Mouse (Mus musculus) layer of hippocampus, adult 2 months (tissue): ENCODE measurements around the gene Tspan5. TPM values are rescaled to one million over a fixed set of nuclear protein-coding genes. Genes with fewer than 3 reads are reported as not detected.

Source experiments
- DNase-seq, 2 experiments: peaks; one replicate each; pipeline ENCODE4 v3.0.0; 2022; ENCODE audit warnings: low spot score in 2 of 2
- H3K27ac ChIP-seq: fragments of 200-600 bp; 2 replicates; pipeline ENCODE4 v1.8.1; 2022
- H3K4me3 ChIP-seq: fragments of 200-600 bp; 2 replicates; pipeline ENCODE4 v1.8.1; 2022; ENCODE audit warnings: mild to moderate bottlenecking
- CTCF ChIP-seq: fragments of 200-600 bp; conservative IDR thresholded peaks from 2 replicates; pipeline ENCODE4 v1.8.1; 2022; ENCODE audit warnings: antibody characterized with exemption, mild to moderate bottlenecking, moderate library complexity
- total RNA-seq, 2 experiments: library from RNA; stranded (reverse); gene quantifications; 2 replicates each; pipeline ENCODE4 v1.2.3; 2021

Gene Tspan5
- total RNA-seq, 2 experiments from 2014 or later, result 199 to 202 TPM

GRCm38 (mm10) chr3:138747035-138747434 lies 5.0 kb downstream of the Tspan5 start:
- DNase-seq, result no peak
- H3K27ac ChIP-seq, result peak overlapping the region; percentile 97
- peak overlapping the region; percentile 28 for H3K4me3 ChIP-seq
- TF ChIP-seq CTCF, result no peak

GRCm38 (mm10) chr3:138747985-138748384 lies 6.0 kb downstream of the Tspan5 start:
- no peak for DNase-seq
- TF ChIP-seq CTCF, result no peak
- Histone ChIP-seq H3K27ac (peak overlapping the region; percentile 97), H3K4me3 (peak overlapping the region; percentile 14; the same call in 1 of the 2 replicates)

DNA sequence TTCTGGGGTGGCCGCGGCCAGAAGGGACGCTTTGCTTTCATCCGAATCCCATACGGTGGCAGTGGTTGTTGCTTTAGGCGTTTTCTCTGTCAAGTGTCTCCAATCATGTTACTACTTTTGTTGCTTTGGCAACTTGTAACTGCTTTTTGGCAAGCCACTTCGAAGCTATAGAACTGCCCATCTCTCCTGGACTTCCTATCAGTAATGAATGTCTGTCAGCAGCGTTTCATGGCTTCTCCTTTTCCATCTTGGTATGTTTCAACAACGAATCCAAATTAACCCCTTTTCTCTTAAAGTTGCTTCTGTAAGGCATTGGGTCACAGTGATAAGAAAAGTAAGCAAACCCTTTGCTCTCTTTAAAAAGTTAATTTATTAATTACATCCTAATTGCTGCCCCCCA lies 7.7 kb downstream of the Tspan5 start:
- no peak for DNase-seq
- Histone ChIP-seq H3K27ac (peak overlapping the region; percentile 97), H3K4me3 (no peak overlapping the region; the same call in 1 of the 2 replicates)
- no peak for TF ChIP-seq CTCF

GRCm38 (mm10) chr3:138751328-138751727 lies 9.3 kb downstream of the Tspan5 start:
- Histone ChIP-seq H3K27ac (peak overlapping the region; percentile 28; the same call in 1 of the 2 replicates), H3K4me3 (no peak overlapping the region)
- no peak for DNase-seq
- TF ChIP-seq CTCF, result no peak

DNA sequence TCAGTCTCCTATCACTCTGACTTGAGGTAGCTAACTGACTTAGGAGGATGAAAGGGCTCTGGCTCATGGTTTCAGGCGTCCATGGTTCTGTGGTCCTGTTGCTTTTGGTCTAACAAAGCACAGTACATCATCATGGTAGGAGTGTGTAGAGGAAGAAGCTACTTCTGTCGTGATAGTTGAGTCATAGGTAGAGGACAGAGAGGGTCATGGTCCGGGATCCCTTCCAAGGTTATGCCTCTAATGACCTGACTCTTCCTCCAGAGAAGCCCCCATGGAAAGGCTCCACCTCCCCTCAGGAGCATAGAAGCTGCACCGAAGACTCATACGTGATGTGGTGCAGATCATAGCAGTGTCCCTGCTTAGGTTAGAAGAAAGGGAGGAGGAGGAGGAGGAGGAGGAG lies 10.1 kb downstream of the Tspan5 start:
- TF ChIP-seq CTCF, result no peak

GRCm38 (mm10) chr3:138752769-138753168 lies 10.8 kb downstream of the Tspan5 start:
- no peak for DNase-seq
- TF ChIP-seq CTCF, result no peak
- Histone ChIP-seq H3K27ac (peak overlapping the region; percentile 82), H3K4me3 (no peak overlapping the region)

More for the DNA sequence above, 10.1 kb downstream of the Tspan5 start:
- Histone ChIP-seq H3K4me3 (no peak overlapping the region), H3K27ac (0 out of 2 replicates have a peak overlapping the region, but pooled peaks have one; percentile 23)
- DNase-seq, result no peak

GRCm38 (mm10) chr3:138753182-138753885 lies 11.3 kb downstream of the Tspan5 start:
- DNase-seq, result peak; percentile 50 to 51
- peak overlapping the region; percentile 1; the same call in 1 of the 2 replicates for H3K4me3 ChIP-seq

GRCm38 (mm10) chr3:138754328-138754727 lies 12.3 kb downstream of the Tspan5 start:
- Histone ChIP-seq H3K27ac (peak overlapping the region; percentile 82; the same call in 1 of the 2 replicates), H3K4me3 (no peak overlapping the region)
- no peak for TF ChIP-seq CTCF
- DNase-seq, result no peak

More at GRCm38 (mm10) chr3:138753182-138753885, 11.3 kb downstream of the Tspan5 start:
- no peak for TF ChIP-seq CTCF
- peak overlapping the region; percentile 82 for H3K27ac ChIP-seq

GRCm38 (mm10) chr3:138757283-138757682 lies 15.3 kb downstream of the Tspan5 start:
- H3K27ac ChIP-seq, result no peak overlapping the region
- H3K4me3 ChIP-seq, result no peak overlapping the region
- no peak for DNase-seq
- TF ChIP-seq CTCF, result no peak

GRCm38 (mm10) chr3:138759968-138760684 lies 18.1 kb downstream of the Tspan5 start:
- TF ChIP-seq CTCF, result no peak
- DNase-seq, result no peak
- Histone ChIP-seq H3K4me3 (peak overlapping the region; percentile 32; the same call in 1 of the 2 replicates), H3K27ac (peak overlapping the region; percentile 88)

DNA sequence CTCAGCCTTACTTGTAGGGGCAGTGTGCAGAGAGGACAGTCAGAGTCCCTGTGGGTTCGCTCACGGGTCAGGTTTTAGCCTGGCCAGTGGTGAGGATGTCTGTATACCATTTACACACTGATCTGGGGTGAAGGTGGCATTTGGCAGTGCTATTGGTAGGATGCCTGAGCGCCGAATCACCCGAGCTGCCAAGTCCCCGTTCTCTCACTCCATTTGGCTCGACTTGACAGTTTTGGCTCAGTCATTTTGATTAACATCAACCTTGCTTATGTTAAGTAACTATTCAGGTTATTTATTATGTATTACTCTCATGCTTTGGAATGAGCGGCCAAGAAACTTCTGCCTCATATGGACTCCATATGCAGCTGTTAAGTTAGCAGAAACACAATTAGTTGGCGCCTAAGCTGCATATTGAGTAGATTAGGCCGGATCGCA lies 18.7 kb downstream of the Tspan5 start:
- DNase-seq, result no peak
- Histone ChIP-seq H3K27ac (peak overlapping the region; percentile 88), H3K4me3 (peak overlapping the region; percentile 32; the same call in 1 of the 2 replicates)
- TF ChIP-seq CTCF, result no peak

- DNase-seq, result no peak
- no peak for TF ChIP-seq CTCF
- H3K27ac ChIP-seq, result peak overlapping the region; percentile 88
- H3K4me3 ChIP-seq, result no peak overlapping the region
Observed at GRCm38 (mm10) chr3:138761531-138761930, 19.5 kb downstream of the Tspan5 start.

DNA sequence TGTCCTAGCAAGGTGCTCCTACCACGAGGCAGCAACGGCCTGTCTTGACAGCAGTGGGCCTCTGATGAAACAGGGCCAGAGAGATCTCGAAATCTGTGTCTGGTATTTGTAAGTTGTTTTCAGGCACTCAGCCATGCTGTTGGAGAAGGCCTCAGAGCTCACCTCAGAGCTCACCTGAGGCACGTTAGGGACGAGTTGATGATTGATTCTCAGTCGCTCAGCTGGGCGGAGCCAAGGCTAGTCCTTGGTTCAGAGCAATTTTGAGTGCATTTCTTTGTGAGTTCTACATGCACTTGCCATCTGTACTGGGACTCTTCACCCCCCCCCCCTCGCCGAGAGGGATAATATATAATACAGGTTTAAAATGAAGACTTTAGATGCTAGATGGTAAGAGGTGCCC lies 21.9 kb downstream of the Tspan5 start:
- Histone ChIP-seq H3K4me3 (no peak overlapping the region), H3K27ac (no peak overlapping the region)
- TF ChIP-seq CTCF, result no peak
- no peak for DNase-seq

- Histone ChIP-seq H3K27ac (0 out of 2 replicates have a peak overlapping the region, but pooled peaks have one; percentile 23), H3K4me3 (no peak overlapping the region)
- TF ChIP-seq CTCF, result no peak
- no peak for DNase-seq
Observed at GRCm38 (mm10) chr3:138764782-138765181, 22.8 kb downstream of the Tspan5 start.
